Comparison of ENCODE assay signal across 32 mouse cellular contexts in the genomic region with DNA sequence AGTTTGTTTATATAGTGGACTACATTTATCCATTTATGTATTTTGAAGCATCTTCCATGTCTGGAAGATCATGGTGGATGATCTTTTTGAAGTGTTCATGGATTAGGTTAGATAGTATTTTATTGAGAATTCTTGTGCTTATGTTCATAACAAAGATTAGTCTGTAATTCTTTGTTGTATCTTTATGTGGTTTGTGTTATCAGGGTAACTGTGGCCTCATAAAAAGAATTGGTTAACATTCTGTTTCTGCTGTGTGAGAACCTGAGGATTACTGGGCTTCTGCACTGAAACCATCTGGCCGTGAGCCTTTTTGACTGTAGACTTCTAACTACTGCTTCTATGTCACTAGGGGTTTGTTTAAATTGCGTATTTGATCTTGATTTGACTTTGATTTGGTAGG.
"Had no signal": no experiment of that assay in that cellular context is flagged by ENCODE, and none has a peak within 500 bp of the region (broad histone marks: within the 10 kb centered on the region; RNA-seq: fewer than 3 reads in every experiment).

No protein-coding gene starts in this region.

- ATAC-seq: liver, embryonic 12.5 days; liver, postnatal 0 days; lung, postnatal 0 days; midbrain, embryonic 13.5 days; midbrain, embryonic 15.5 days; midbrain, embryonic 16.5 days had no signal

- H3K9ac ChIP-seq: limb, embryonic 12.5 days; limb, embryonic 13.5 days; limb, embryonic 15.5 days; liver, embryonic 12.5 days; liver, embryonic 13.5 days; liver, embryonic 14.5 days; liver, embryonic 15.5 days; liver, postnatal 0 days; lung, embryonic 14.5 days; lung, embryonic 15.5 days; midbrain, embryonic 12.5 days; midbrain, embryonic 13.5 days; midbrain, embryonic 15.5 days; neural tube, embryonic 12.5 days had no signal

- H3K4me1 ChIP-seq: limb, embryonic 10.5 days; limb, embryonic 12.5 days; limb, embryonic 13.5 days; limb, embryonic 15.5 days; liver, embryonic 12.5 days; liver, embryonic 15.5 days; lung, embryonic 15.5 days; midbrain, embryonic 10.5 days; midbrain, embryonic 12.5 days; midbrain, embryonic 13.5 days; midbrain, embryonic 15.5 days; neural tube, embryonic 12.5 days had no signal

- DNase-seq: left cerebral cortex, postnatal 4 days; liver; liver, embryonic 13.5 days; liver, postnatal 0 days; lung, adult 18-20 months; lung, adult 2 months; lung, embryonic 14.5 days; lung, postnatal 10 days; lung, postnatal 14 days; lung, postnatal 36 days; lung, postnatal 4 days; midbrain, embryonic 14.5 days had no signal

- H3K36me3 ChIP-seq: limb, embryonic 15.5 days; lung, embryonic 15.5 days; midbrain, embryonic 10.5 days; midbrain, embryonic 12.5 days; neural tube, embryonic 12.5 days had no signal

- H3K4me3 ChIP-seq: limb, embryonic 10.5 days; limb, embryonic 12.5 days; limb, embryonic 13.5 days; limb, embryonic 15.5 days; liver, embryonic 12.5 days; liver, embryonic 13.5 days; liver, embryonic 15.5 days; lung, embryonic 15.5 days; megakaryocyte, embryonic 14.5 days; midbrain, embryonic 10.5 days; midbrain, embryonic 12.5 days; midbrain, embryonic 13.5 days; midbrain, embryonic 15.5 days; myocyte; neural tube, embryonic 12.5 days had no signal

- H3K27ac ChIP-seq: limb, embryonic 10.5 days; limb, embryonic 12.5 days; limb, embryonic 13.5 days; limb, embryonic 15.5 days; liver, embryonic 12.5 days; liver, embryonic 13.5 days; liver, embryonic 14.5 days; liver, embryonic 15.5 days; lung, embryonic 15.5 days; macrophage; midbrain, embryonic 10.5 days; midbrain, embryonic 12.5 days; midbrain, embryonic 13.5 days; midbrain, embryonic 15.5 days; neural tube, embryonic 12.5 days had no signal

- H3K27me3 ChIP-seq: limb, embryonic 12.5 days; limb, embryonic 13.5 days; limb, embryonic 15.5 days; liver, embryonic 12.5 days; liver, embryonic 13.5 days; liver, embryonic 15.5 days; lung, embryonic 15.5 days; megakaryocyte, embryonic 14.5 days; midbrain, embryonic 12.5 days; midbrain, embryonic 13.5 days; midbrain, embryonic 15.5 days; neural tube, embryonic 12.5 days had no signal

- H3K9me3 ChIP-seq: limb, embryonic 10.5 days; limb, embryonic 12.5 days; limb, embryonic 13.5 days; limb, embryonic 15.5 days; liver, embryonic 12.5 days; liver, embryonic 13.5 days; liver, embryonic 15.5 days; lung, embryonic 15.5 days; megakaryocyte, embryonic 14.5 days; midbrain, embryonic 10.5 days; midbrain, embryonic 12.5 days; midbrain, embryonic 13.5 days; midbrain, embryonic 15.5 days; neural tube, embryonic 12.5 days had no signal

- H3K4me2 ChIP-seq: limb, embryonic 12.5 days; limb, embryonic 13.5 days; limb, embryonic 15.5 days; liver, embryonic 11.5 days; liver, embryonic 12.5 days; liver, embryonic 13.5 days; liver, embryonic 15.5 days; lung, embryonic 14.5 days; lung, embryonic 15.5 days; midbrain, embryonic 11.5 days; midbrain, embryonic 12.5 days; midbrain, embryonic 13.5 days; midbrain, embryonic 15.5 days; neural tube, embryonic 12.5 days had no signal
